Mouse (Mus musculus) retina, postnatal 1 day (tissue): Measurements from ENCODE around the gene Dad1.

Experiments used
- DNase-seq: peaks from one replicate; pipeline ENCODE4 v3.0.0-alpha.2; 2012

Gene Dad1

DNA sequence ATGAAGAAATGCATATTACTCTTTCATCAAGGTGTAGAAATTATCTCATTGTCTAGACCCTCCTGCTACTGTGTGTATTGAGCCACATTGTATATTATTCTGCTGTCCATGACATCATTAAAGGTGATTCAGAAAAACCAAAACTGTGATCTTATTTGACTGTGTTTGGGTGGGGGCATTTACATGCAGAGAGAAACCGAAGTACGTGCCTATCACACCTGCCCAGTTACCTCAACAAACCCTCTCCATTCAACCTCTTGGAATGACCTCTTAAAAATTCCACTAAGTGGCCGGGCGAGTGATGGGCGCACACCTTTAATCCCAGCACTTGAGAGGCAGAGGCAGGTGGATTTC is 29.9 kb downstream of the Dad1 start:
- no peak for DNase-seq

DNA sequence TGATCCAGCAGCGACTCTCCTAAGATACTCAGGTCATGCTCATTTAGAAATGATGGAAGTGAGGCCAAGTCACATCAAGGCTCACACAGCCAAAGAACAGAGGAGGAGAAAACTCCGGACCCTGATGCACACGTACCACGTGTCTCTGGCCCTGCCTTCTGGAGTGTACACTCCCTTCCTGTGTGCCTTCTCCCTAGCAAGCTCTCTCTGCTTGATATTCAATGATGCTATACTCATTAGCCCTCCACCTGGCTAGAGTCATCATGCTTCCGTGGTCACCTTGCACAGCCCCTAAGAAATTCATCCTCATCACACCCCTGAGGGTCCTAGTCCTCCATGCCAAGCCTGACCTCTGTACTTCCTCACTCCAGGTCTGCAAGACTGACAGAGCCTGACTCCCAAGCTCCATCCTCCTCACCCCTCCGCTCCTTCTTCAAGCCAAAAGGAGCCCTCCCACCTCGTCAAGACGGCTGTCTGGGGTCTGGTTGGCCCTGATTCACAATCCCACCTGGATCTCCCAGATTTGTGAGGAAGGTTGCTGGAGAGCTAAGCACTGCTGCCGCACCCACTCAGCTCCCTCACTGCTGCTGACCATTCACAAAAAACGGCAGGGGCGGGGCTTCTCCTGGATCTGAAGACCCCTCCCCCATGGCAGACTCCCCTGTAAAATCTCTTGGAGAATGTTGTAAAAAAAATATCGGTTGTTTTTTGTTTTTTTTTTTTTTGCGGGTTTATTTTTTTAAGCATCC is 30.4 kb downstream of the Dad1 start:
- DNase-seq, result no peak

- no peak for DNase-seq
Measured at GRCm38 (mm10) chr14:54222289-54222727, 31.6 kb downstream of the Dad1 start.

DNA sequence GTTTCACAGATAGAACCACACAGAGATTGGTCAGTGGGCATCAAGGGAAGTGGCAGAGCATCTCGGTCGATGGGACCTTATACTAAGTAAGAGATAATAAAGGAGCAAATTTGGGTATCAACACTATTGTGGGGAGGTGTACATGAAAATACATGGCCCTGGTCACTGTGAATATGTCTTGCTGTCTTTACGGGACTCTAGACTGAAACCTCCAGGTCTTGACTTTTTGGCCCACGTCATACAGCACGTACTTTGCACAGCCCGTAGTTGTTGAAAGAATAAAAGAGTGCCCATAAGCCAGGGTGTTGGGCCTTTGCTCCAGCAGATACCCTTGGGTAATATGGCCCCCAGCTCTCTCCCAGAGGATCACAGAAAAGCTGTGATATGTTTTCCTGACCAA is 32.3 kb downstream of the Dad1 start:
- DNase-seq, result no peak

DNA sequence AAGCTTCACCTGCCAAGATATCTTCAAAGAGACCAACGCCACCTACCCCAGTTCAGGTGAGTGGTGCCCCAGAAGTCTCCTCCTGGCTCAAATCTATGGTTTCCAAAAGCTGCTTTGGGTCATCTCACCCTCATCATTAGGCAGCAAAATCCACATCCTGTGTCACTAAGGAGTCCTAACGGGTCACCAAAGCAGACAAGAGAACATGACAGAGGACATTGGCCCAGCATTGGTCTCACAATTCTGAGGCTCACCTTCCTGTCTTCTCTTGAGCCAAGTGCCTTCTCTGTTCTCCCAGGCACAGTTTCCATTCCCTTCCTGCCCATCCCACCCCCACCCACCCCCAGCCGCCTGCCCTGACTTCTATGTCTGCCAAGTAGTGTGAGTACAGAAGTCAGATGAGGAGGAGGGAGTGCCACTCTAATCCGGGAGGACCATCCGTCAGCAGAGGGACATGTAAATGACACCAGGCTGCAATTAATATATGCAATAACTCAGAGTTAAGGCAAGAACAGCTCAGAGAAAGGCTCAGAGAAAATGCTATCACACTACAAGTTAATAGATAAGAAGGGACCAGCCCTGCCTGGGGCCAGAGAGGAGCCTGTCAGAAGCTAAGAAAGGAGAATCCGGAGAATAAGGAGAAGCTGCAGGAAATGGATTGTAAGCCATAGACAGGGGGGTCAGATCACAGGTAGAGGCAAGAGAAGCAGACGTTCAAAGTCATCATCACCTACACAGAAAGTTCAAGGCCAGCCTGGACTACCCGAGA is 33.0 kb downstream of the Dad1 start:
- DNase-seq, result no peak

GRCm38 (mm10) chr14:54219849-54220248 is 34.1 kb downstream of the Dad1 start:
- DNase-seq, result no peak

DNA sequence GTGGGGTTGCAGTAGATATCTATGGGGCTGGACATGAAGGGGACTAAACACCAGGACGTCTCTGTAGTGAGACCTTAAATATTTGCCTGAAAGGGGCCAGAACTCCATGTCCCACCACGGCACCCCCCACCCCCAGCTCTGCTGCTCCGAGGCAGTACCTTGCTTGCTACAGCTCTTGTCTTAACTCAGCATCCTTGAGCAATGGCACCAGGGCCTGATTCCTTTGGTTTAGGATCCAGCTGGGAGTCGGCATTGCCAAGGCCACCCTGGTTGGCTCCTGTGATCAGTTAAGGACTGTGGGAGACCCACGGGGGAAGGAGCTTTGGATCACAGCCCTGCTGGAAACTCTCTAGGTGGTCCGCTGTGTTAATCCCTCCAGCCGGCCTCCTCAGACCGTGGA is 34.6 kb downstream of the Dad1 start:
- no peak for DNase-seq

- no peak for DNase-seq
Measured at GRCm38 (mm10) chr14:54218721-54219120, 35.2 kb downstream of the Dad1 start.

- no peak for DNase-seq
Measured at GRCm38 (mm10) chr14:54218233-54218632, 35.7 kb downstream of the Dad1 start.

GRCm38 (mm10) chr14:54216126-54216525 is 37.8 kb downstream of the Dad1 start:
- no peak for DNase-seq

GRCm38 (mm10) chr14:54214901-54215300 is 39.0 kb downstream of the Dad1 start:
- no peak for DNase-seq

DNA sequence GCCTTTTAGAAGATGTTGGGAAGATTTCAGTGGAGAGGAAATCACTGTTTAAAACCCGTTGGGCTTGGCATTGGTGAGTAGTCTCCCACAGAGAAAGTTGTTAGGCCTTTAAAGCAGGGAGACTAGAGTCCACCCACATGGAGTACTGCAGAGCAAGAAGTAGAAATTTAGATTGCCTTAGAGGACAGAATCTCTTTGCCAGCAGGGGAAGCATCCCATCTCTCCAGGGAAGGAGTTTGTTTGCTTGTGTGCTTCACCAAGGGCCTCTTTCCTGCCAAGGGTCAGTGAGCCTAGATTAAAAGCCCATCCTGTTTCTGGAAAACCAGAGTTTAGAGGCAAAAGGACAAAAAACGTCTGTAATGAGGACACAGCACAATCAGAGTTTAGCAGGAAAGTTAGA is 39.4 kb downstream of the Dad1 start:
- DNase-seq, result no peak

GRCm38 (mm10) chr14:54213734-54214133 is 40.2 kb downstream of the Dad1 start:
- DNase-seq, result no peak

DNA sequence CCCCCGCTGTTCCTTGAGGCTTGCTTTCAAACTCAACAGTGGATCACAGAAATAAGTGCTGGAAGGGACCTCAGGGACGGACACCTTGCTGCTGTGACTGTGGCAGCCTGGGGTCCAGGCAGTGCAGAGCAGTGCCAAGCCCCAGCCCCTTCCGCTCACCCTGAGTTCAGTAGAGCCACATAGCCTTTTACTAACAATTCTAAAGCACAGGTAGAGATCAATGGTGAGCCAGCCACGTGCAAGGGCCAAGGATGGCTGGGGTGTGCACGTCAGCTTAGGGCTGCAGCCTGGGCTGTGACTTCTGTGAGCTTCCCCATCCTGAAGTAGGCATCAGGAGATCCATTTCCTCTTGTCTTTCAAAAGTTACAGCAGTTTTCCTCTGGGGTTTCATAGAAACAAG is 42.1 kb downstream of the Dad1 start:
- no peak for DNase-seq

DNA sequence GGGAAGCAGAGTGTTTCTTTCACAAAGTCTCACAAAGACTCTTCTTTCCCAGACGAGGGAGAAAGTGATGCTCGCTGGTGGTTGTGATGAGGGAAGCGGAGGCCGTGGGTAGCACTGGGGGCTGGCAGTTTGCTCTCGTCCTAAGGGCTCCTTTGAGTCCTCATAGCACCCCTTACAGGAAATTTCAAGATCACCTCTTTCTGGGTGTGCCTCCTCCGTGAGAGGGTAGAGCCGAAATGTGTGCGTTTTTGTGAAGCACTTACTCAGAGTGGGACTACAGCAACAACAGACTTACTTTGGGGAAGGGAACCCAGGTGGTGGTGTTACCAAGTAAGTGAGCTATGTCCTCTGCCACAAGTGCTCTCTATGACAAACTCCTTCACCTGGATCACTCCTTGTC is 42.7 kb downstream of the Dad1 start:
- DNase-seq, result no peak

- no peak for DNase-seq
Measured at GRCm38 (mm10) chr14:54210401-54210800, 43.5 kb downstream of the Dad1 start.

DNA sequence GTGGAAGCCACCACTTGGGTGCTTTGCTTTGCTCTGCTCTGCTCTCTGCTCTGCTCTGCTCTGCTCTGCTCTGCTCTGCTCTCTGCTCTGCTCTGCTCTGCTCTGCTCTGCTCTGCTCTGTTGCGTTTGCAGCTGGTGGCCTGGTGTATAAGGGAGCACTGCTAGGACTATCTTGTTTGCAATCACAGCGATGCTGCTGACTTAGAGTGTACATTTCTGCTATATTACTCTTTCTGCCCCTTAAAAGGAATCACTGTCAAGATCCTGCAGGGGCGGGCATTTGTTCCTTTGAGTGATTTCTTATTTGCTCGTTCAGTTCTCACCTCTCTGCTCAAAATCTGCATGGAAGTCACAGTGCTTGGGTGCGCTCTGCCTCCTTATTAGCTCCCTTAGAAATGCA is 44.0 kb downstream of the Dad1 start:
- DNase-seq, result no peak

- DNase-seq, result no peak
Measured at GRCm38 (mm10) chr14:54208741-54209140, 45.2 kb downstream of the Dad1 start.

DNA sequence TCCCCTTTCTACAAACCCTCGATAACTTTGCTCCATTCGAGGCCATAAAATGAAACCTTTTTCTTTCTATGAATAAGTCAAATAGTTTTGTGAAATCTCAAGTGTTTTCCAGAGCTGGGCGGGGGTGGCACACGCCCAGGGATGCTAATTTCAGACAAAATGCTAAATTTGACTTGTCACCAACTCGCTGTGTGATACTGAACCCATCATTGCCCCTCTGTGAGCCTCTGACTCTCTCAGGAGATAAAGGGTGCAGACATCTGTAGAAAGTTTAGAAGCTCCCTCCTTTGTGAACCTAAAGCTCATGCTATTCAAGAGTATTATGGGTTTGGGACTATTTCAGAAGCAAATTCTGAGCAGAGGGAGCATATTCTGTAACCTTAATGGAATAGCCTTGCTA is 46.0 kb downstream of the Dad1 start:
- no peak for DNase-seq

- no peak for DNase-seq
Measured at GRCm38 (mm10) chr14:54206750-54207550, 47.0 kb downstream of the Dad1 start.

GRCm38 (mm10) chr14:54206309-54206708 is 47.6 kb downstream of the Dad1 start:
- no peak for DNase-seq

DNA sequence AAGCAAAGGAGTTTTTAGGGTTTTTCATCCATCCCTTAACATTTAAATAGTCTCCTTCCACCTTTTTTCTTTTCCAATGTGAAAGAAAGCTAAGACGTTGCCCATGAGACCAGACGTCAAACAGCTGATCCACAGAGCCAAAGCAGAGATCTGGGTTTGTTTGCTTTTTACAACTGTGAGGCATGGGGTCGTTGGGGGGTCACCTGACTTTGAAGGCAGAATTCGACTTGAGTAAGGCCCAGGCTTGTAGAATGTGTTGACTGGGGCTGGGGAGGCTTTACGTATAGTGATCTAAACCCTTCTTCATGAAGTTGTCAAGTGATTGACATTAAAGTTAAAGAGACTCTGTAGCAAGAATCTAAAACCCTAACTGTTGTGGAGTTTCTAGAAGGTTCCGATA is 48.0 kb downstream of the Dad1 start:
- DNase-seq, result no peak

GRCm38 (mm10) chr14:54204786-54205185 is 49.1 kb downstream of the Dad1 start:
- peak; percentile 69 for DNase-seq

GRCm38 (mm10) chr14:54204311-54204710 is 49.6 kb downstream of the Dad1 start:
- DNase-seq, result no peak
